Mouse (Mus musculus): ENCODE measurements around the gene Slc9a8. TPM values are rescaled to one million over a fixed set of nuclear protein-coding genes. Genes with fewer than 3 reads are reported as not detected.

The Slc9a8 gene
- total and polyA plus RNA-seq, 2 experiments from 2014 or later, result 17.9 to 43.1 TPM

DNA sequence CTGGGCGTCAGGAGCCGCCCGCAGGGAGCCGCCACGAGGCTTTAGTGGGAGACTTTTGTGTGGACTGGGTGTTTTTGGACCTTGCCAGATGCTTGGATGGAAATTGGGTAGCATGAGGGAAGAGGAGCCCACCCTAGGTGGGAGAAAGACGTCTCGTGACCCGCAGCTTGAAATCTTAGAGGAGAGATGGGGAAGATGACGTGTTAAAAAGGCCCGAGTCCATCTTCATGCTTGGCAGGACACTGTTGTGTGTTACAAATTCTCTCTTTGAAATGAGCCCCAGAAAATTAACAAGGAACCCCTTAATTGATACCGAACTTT, 598 bp downstream of the Slc9a8 start:
- H3K4me2 ChIP-seq (ENCODE audit: low read depth, low read length), result peak overlapping the region; percentile 92
- TF ChIP-seq CTCF (IDR thresholded peaks at IDR 0.05; ENCODE audit: low read depth), result no peak
- peak overlapping the region; percentile 87 for H3K9ac ChIP-seq (replicated peaks; ENCODE audit: low read length)
- peak overlapping the region; percentile 70 for H3K4me3 ChIP-seq (ENCODE audit: low read length)
- 3% methylated on average over 11 of the region's 11 CpGs for WGBS
- H3K27me3 ChIP-seq (ENCODE audit: insufficient read depth, low read length), result no peaks in the 10 kb centered on the region
- peaks cover 24% of the 10 kb centered on the region for H3K36me3 ChIP-seq (ENCODE audit: insufficient read depth, low read length)
- H3K9me3 ChIP-seq (ENCODE audit: low read length), result no peaks in the 10 kb centered on the region
- peaks cover 6% of the 10 kb centered on the region for H3K4me1 ChIP-seq (ENCODE audit: insufficient read depth, low read length)
- ATAC-seq (peak; percentile 39), DNase-seq (ENCODE audit: low spot score) (no peak)
- peak overlapping the region; percentile 99 for H3K27ac ChIP-seq

DNA sequence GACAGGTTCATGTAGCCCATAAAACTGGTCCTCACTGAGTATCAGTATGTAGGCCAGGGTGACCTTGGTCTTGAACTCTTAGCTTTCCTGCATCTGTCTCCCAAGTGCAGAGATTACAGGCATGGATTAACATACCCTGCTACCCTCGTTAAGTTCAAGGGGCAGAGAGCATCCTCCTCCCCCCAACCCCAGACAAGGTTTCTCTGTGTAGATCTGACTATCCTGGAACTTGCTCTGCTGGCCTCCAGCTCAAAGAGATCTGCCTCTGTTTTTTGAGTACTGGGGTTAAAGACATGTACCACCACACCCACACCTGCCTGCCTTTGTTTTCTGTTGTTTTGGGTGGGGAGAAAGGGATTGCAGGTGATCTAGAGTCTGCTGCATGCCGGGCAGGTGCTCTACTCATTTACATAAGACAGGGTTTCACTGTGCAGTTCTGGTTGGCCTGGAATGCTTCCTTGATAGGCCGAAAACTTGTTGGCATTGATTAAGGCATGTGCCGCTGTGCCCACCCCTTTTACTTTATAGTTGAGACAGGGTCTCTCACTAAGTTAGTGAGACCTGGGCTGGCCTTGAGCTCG, 1.6 kb downstream of the Slc9a8 start:
- ATAC-seq, result no peak
- TF ChIP-seq CTCF (IDR thresholded peaks at IDR 0.05; ENCODE audit: low read depth), result no peak
- H3K4me3 ChIP-seq (ENCODE audit: low read length), result no peak overlapping the region
- H3K27me3 ChIP-seq (ENCODE audit: insufficient read depth, low read length), result no peaks in the 10 kb centered on the region
- H3K36me3 ChIP-seq (ENCODE audit: insufficient read depth, low read length), result peaks cover 32% of the 10 kb centered on the region
- no peak for DNase-seq (ENCODE audit: low spot score)
- no peaks in the 10 kb centered on the region for H3K9me3 ChIP-seq (ENCODE audit: low read length)
- peaks cover 6% of the 10 kb centered on the region for H3K4me1 ChIP-seq (ENCODE audit: insufficient read depth, low read length)
- H3K4me2 ChIP-seq (ENCODE audit: low read depth, low read length), result peak overlapping the region; percentile 92; the same call in 1 of the 2 replicates
- no peak overlapping the region for H3K9ac ChIP-seq (replicated peaks; ENCODE audit: low read length)
- WGBS, result 87% methylated on average over 5 of the region's 5 CpGs
- peak overlapping the region; percentile 99; the same call in 1 of the 2 replicates for H3K27ac ChIP-seq

DNA sequence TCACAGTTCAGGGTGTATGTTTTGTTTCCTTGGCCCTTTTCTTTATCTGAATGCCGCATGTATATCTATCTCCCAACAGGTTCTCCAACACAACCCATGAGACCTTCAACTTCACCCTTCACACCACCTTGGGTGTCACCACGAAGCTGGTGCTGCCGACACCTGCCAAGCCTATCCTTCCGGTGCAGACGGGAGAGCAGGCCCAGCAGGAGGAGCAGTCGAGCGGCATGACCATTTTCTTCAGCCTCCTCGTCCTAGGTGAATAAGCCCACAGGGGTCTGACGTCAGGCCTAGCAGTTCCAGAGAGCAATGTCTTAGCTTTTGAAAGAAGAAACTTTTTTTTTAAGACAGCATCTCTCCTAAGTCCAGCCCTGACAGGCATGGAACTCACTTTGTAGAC, 2.5 kb downstream of the Slc9a8 start:
- H3K27me3 ChIP-seq (ENCODE audit: insufficient read depth, low read length), result no peaks in the 10 kb centered on the region
- WGBS, result 76% methylated on average over 9 of the region's 9 CpGs
- no peaks in the 10 kb centered on the region for H3K9me3 ChIP-seq (ENCODE audit: low read length)
- no peak for DNase-seq (ENCODE audit: low spot score)
- ATAC-seq, result no peak
- H3K4me1 ChIP-seq (ENCODE audit: insufficient read depth, low read length), result peaks cover 6% of the 10 kb centered on the region
- H3K27ac ChIP-seq, result no peak overlapping the region
- H3K4me3 ChIP-seq (ENCODE audit: low read length), result no peak overlapping the region
- no peak overlapping the region for H3K4me2 ChIP-seq (ENCODE audit: low read depth, low read length)
- H3K9ac ChIP-seq (replicated peaks; ENCODE audit: low read length), result no peak overlapping the region
- H3K36me3 ChIP-seq (ENCODE audit: insufficient read depth, low read length), result peaks cover 32% of the 10 kb centered on the region
- no peak for TF ChIP-seq CTCF (IDR thresholded peaks at IDR 0.05; ENCODE audit: low read depth)

DNA sequence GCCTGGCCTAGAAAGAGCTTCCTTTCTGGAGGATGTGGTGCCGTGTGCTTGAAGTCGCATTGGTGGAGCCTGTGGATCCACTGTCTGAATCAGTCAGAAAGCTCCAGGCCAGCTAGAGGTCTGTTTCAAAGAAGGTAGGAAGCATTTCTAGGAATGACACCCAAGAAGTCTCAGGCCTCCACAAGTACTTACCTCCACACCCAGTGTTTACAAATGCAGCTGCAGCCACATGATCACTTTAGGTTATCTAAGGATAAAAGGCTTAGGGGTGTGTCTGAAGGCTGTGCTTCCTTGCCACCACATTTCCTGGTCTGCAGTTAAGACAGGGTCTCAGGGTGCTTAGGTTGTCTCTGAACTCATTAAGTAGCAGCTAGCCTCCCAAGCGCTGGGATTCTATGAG, 3.0 kb downstream of the Slc9a8 start:
- Histone ChIP-seq H3K4me1 (ENCODE audit: insufficient read depth, low read length) (peaks cover 6% of the 10 kb centered on the region), H3K27ac (no peak overlapping the region), H3K4me2 (ENCODE audit: low read depth, low read length) (no peak overlapping the region), H3K36me3 (ENCODE audit: insufficient read depth, low read length) (peaks cover 32% of the 10 kb centered on the region), H3K27me3 (ENCODE audit: insufficient read depth, low read length) (no peaks in the 10 kb centered on the region), H3K9me3 (ENCODE audit: low read length) (no peaks in the 10 kb centered on the region), H3K9ac (replicated peaks; ENCODE audit: low read length) (no peak overlapping the region), H3K4me3 (ENCODE audit: low read length) (no peak overlapping the region)
- no peak for DNase-seq (ENCODE audit: low spot score)
- WGBS, result 92% methylated on average over 3 of the region's 3 CpGs
- no peak for TF ChIP-seq CTCF (IDR thresholded peaks at IDR 0.05; ENCODE audit: low read depth)
- ATAC-seq, result no peak

DNA sequence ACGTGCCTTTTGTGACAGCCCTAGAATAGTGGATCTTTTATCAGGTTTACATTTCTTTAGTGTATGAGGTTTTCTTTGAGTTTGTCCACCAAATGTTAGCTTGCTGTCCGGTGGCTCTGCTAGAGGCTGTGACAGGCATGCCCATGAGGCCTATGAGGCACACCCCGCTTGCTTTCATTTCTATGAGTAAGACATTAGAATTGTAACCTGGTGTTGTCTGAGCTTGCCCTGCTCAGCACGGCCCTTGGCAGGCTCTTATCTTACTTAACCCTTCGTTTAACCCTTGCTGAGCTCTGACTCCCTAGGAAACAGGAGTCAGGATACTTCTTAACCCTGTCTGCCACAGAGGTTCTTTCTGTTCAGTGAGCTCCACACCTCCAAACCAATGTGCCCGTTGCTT, 3.9 kb downstream of the Slc9a8 start:
- Histone ChIP-seq H3K4me1 (ENCODE audit: insufficient read depth, low read length) (peaks cover 6% of the 10 kb centered on the region), H3K9me3 (ENCODE audit: low read length) (no peaks in the 10 kb centered on the region), H3K36me3 (ENCODE audit: insufficient read depth, low read length) (peaks cover 32% of the 10 kb centered on the region), H3K9ac (replicated peaks; ENCODE audit: low read length) (no peak overlapping the region), H3K4me3 (ENCODE audit: low read length) (no peak overlapping the region), H3K4me2 (ENCODE audit: low read depth, low read length) (no peak overlapping the region), H3K27me3 (ENCODE audit: insufficient read depth, low read length) (no peaks in the 10 kb centered on the region), H3K27ac (no peak overlapping the region)
- DNase-seq (ENCODE audit: low spot score) (no peak), ATAC-seq (no peak)
- no peak for TF ChIP-seq CTCF (IDR thresholded peaks at IDR 0.05; ENCODE audit: low read depth)
- WGBS, result 79% methylated on average over 6 of the region's 6 CpGs

DNA sequence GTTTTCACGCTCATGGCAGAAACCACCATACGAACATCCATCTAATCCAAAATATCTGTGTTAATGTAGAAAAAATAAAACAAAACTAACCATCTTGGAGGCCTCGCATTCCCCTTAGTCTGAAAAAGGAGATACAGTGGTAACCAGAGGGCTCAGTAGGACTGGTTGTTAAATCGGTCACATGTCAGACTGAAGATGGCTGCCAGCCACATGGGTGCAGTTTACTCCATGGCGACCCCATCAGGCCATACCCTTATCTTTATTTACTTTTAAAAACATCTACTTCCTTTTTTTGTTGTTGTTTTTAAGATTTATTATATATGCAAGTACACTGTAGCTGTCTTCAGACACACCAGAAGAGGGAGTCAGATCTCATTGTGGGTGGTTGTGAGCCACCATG, 8.1 kb downstream of the Slc9a8 start:
- H3K9ac ChIP-seq (replicated peaks; ENCODE audit: low read length), result no peak overlapping the region
- TF ChIP-seq CTCF (IDR thresholded peaks at IDR 0.05; ENCODE audit: low read depth), result no peak
- H3K4me1 ChIP-seq (ENCODE audit: insufficient read depth, low read length), result no peaks in the 10 kb centered on the region
- DNase-seq (ENCODE audit: low spot score) (no peak), ATAC-seq (no peak)
- H3K27ac ChIP-seq, result no peak overlapping the region
- H3K27me3 ChIP-seq (ENCODE audit: insufficient read depth, low read length), result no peaks in the 10 kb centered on the region
- no peaks in the 10 kb centered on the region for H3K9me3 ChIP-seq (ENCODE audit: low read length)
- H3K4me3 ChIP-seq (ENCODE audit: low read length), result no peak overlapping the region
- no peak overlapping the region for H3K4me2 ChIP-seq (ENCODE audit: low read depth, low read length)
- WGBS, result 90% methylated on average over 5 of the region's 5 CpGs
- H3K36me3 ChIP-seq (ENCODE audit: insufficient read depth, low read length), result peaks cover 27% of the 10 kb centered on the region

DNA sequence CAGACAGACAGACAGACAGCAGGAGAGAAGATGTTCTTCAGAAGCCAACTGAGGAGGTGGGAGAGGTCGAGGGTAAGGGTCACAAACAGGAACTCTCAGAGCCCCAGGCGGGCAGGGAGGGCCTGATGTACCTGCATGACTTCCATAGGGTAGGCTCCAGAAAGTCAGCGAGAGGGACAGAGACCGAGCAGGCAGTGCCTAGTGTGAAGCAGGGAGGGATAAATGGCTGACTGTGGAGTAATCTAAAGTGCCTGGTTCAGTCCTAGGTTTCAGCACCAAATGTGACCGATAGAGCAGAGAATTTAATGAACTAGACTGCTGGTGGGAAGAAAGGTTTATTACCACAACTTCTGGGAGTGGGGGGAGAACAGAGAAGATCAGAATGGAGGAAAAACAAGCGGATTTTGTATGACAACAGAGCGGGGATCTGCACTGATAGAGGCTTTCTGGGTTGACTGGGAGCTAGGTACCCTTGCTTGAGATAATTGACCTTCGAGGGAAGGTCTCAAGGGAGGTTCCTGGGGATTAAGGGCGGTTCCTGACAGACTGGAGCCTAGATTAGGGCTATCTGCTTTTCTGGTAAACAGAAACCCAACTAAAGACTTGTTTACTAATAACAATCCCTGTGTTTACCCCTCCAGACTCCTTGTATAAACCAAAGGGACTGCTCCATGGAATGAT, 9.4 kb downstream of the Slc9a8 start:
- H3K27ac ChIP-seq, result no peak overlapping the region
- H3K9ac ChIP-seq (replicated peaks; ENCODE audit: low read length), result no peak overlapping the region
- ATAC-seq (no peak), DNase-seq (ENCODE audit: low spot score) (no peak)
- WGBS, result 73% methylated on average over 9 of the region's 9 CpGs
- H3K9me3 ChIP-seq (ENCODE audit: low read length), result no peaks in the 10 kb centered on the region
- no peak overlapping the region for H3K4me2 ChIP-seq (ENCODE audit: low read depth, low read length)
- H3K36me3 ChIP-seq (ENCODE audit: insufficient read depth, low read length), result peaks cover 18% of the 10 kb centered on the region
- no peaks in the 10 kb centered on the region for H3K27me3 ChIP-seq (ENCODE audit: insufficient read depth, low read length)
- no peak overlapping the region for H3K4me3 ChIP-seq (ENCODE audit: low read length)
- no peaks in the 10 kb centered on the region for H3K4me1 ChIP-seq (ENCODE audit: insufficient read depth, low read length)
- no peak for TF ChIP-seq CTCF (IDR thresholded peaks at IDR 0.05; ENCODE audit: low read depth)

Measured in hindbrain, postnatal 0 days (tissue).